Comparison of ENCODE assay signal across 28 mouse cellular contexts in genomic region chr2:73943735-73944134, GRCm38 (mm10). TPM values are rescaled to one million over a fixed set of nuclear protein-coding genes. Genes with fewer than 3 reads are reported as not detected.
DNase-seq lines count a peak whose midpoint lies in the region; ATAC-seq and TF ChIP-seq lines count a peak whose summit lies in the region.
"Had no signal": no experiment of that assay in that cellular context is flagged by ENCODE, and none has a peak within 500 bp of the region (broad histone marks: within the 10 kb centered on the region; RNA-seq: fewer than 3 reads in every experiment).

No protein-coding gene starts in this region.

- no peak for TF ChIP-seq CTCF in CH12.LX (conservative IDR thresholded peaks at IDR 0.05 in 1 of 2, IDR thresholded peaks at IDR 0.05 in 1 of 2; ENCODE audit: low read depth in 2 of 2, low read length in 2 of 2)
- TF ChIP-seq CTCF in intestine, postnatal 0 days (IDR thresholded peaks at IDR 0.05; ENCODE audit: low read depth): no peak
- TF ChIP-seq CTCF in lung, adult 2 months (IDR thresholded peaks at IDR 0.05; ENCODE audit: insufficient read depth, low read length): no peak

- ATAC-seq in midbrain, embryonic 11.5 days (ENCODE audit: low FRiP score): no peak
- ATAC-seq in midbrain, embryonic 16.5 days: no peak
- ATAC-seq in intestine, postnatal 0 days: no peak
- ATAC-seq: activated CD4-positive, CD25-positive, alpha-beta regulatory T cell, adult 4 months; forebrain, embryonic 14.5 days; forebrain, postnatal 0 days; hindbrain, postnatal 0 days; inflammation-experienced regulatory T-cells, adult 6 months; intestine, embryonic 16.5 days had no signal

- H3K9me3 ChIP-seq in midbrain, embryonic 11.5 days (ENCODE audit: control insufficient read depth, low read length): no peaks in the 10 kb centered on the region
- H3K9me3 ChIP-seq in midbrain, embryonic 16.5 days (replicated peaks; ENCODE audit: control insufficient read depth, low read length, poor library complexity, severe bottlenecking): no peaks in the 10 kb centered on the region
- H3K9me3 ChIP-seq in CH12.LX (replicated peaks; ENCODE audit: low read length): no peaks in the 10 kb centered on the region
- no peaks in the 10 kb centered on the region for H3K9me3 ChIP-seq in intestine, postnatal 0 days (ENCODE audit: control insufficient read depth)
- H3K9me3 ChIP-seq: embryonic facial prominence, embryonic 12.5 days; embryonic facial prominence, embryonic 15.5 days; heart, embryonic 13.5 days had no signal

- no peak for TF ChIP-seq RAD21 in CH12.LX (IDR thresholded peaks at IDR 0.05; ENCODE audit: low read depth, low read length)

- no peak overlapping the region for H3K27ac ChIP-seq in midbrain, embryonic 11.5 days (ENCODE audit: low read depth, low read length)
- no peak overlapping the region for H3K27ac ChIP-seq in midbrain, embryonic 16.5 days (ENCODE audit: low read length)
- H3K27ac ChIP-seq in CH12.LX (ENCODE audit: insufficient read depth, low read depth): no peak overlapping the region
- no peak overlapping the region for H3K27ac ChIP-seq in intestine, postnatal 0 days (ENCODE audit: low read depth, low read length)
- H3K27ac ChIP-seq: embryonic facial prominence, embryonic 12.5 days; embryonic facial prominence, embryonic 15.5 days; gastrocnemius, adult 2 months; heart, embryonic 13.5 days; hindbrain, embryonic 14.5 days; hindbrain, postnatal 0 days had no signal

- H3K9ac ChIP-seq in midbrain, embryonic 11.5 days (ENCODE audit: low read length): no peak overlapping the region
- no peak overlapping the region for H3K9ac ChIP-seq in midbrain, embryonic 16.5 days (ENCODE audit: low read depth, low read length)
- no peak overlapping the region for H3K9ac ChIP-seq in CH12.LX (ENCODE audit: insufficient read depth, low read depth)
- no peak overlapping the region for H3K9ac ChIP-seq in intestine, postnatal 0 days (ENCODE audit: low read depth, low read length)
- H3K9ac ChIP-seq: embryonic facial prominence, embryonic 12.5 days; embryonic facial prominence, embryonic 15.5 days; forebrain, postnatal 0 days; heart, embryonic 13.5 days; hindbrain, embryonic 14.5 days had no signal

- no peak for TF ChIP-seq POLR2A in CH12.LX (IDR thresholded peaks at IDR 0.05; ENCODE audit: low read depth, low read length)
- TF ChIP-seq POLR2A in lung, adult 2 months (IDR thresholded peaks at IDR 0.05; ENCODE audit: borderline replicate concordance, extremely low read depth, low read depth, low read length): no peak

- peak; percentile 51 for DNase-seq in midbrain, embryonic 11.5 days (ENCODE audit: low spot score, missing footprints)
- peak; percentile 9 for DNase-seq in 3134 (ENCODE audit: extremely low read depth, insufficient read length, low spot score)
- peak; percentile 26 for DNase-seq in CH12.LX (ENCODE audit: extremely low read depth)
- peak; percentile 81 for DNase-seq in R1 (ENCODE audit: low read depth, low spot score)
- DNase-seq in lung, adult 2 months: no peak
- DNase-seq in retina, postnatal 1 day: no peak
- DNase-seq: adrenal gland, postnatal 10 days; adrenal gland, postnatal 36 days; cerebellum, adult 18-20 months; cerebellum, adult 9-10 months; cerebellum, postnatal 14 days; forebrain, postnatal 0 days; gastrocnemius, adult 2 months; gastrocnemius, postnatal 14 days; heart, adult 18-20 months; heart, postnatal 14 days; heart, postnatal 4 days had no signal

- no peaks in the 10 kb centered on the region for H3K79me2 ChIP-seq in CH12.LX (replicated peaks; ENCODE audit: control insufficient read depth, extremely low read depth, insufficient read depth, poor library complexity, severe bottlenecking)

- no peak overlapping the region for H3K4me3 ChIP-seq in midbrain, embryonic 11.5 days (ENCODE audit: low read depth, low read length)
- no peak overlapping the region for H3K4me3 ChIP-seq in midbrain, embryonic 16.5 days (ENCODE audit: low read depth, low read length)
- H3K4me3 ChIP-seq in CH12.LX (replicated peaks in 1 of 3; ENCODE audit: low read depth in 2 of 3, low read length in 2 of 3, poor library complexity in 1 of 3): no peak overlapping the region
- no peak overlapping the region for H3K4me3 ChIP-seq in intestine, postnatal 0 days (ENCODE audit: low read depth, low read length)
- no peak overlapping the region for H3K4me3 ChIP-seq in lung, adult 2 months (replicated peaks; ENCODE audit: extremely low read depth, low read depth, low read length)
- H3K4me3 ChIP-seq: embryonic facial prominence, embryonic 12.5 days; embryonic facial prominence, embryonic 15.5 days; gastrocnemius, adult 2 months; heart, embryonic 13.5 days had no signal

- 90% methylated on average over 8 of the region's 8 CpGs for WGBS in midbrain, embryonic 11.5 days
- 92% methylated on average over 8 of the region's 8 CpGs for WGBS in midbrain, embryonic 16.5 days
- WGBS in intestine, postnatal 0 days: 93% methylated on average over 8 of the region's 8 CpGs
- 87% methylated on average over 8 of the region's 8 CpGs for whole genome bisulfite sequencing in lung, adult 2 months

- dilution Hi-C loops in CH12.LX (cut with MboI; ENCODE audit: extremely low pct_ligation_motif_present, extremely low pct_unique_long_range_greater_than_20kb, low sequenced_read_pairs): no loop called here

- no peaks in the 10 kb centered on the region for H3K36me3 ChIP-seq in midbrain, embryonic 11.5 days (ENCODE audit: control insufficient read depth, insufficient read depth, low read length)
- no peaks in the 10 kb centered on the region for H3K36me3 ChIP-seq in midbrain, embryonic 16.5 days (ENCODE audit: control insufficient read depth, insufficient read depth, low read length)
- no peaks in the 10 kb centered on the region for H3K36me3 ChIP-seq in CH12.LX (replicated peaks in 1 of 2; ENCODE audit: control insufficient read depth in 1 of 2, insufficient read depth in 1 of 2, low read length in 1 of 2)
- no peaks in the 10 kb centered on the region for H3K36me3 ChIP-seq in intestine, postnatal 0 days (ENCODE audit: control insufficient read depth, insufficient read depth)
- H3K36me3 ChIP-seq: embryonic facial prominence, embryonic 12.5 days; embryonic facial prominence, embryonic 15.5 days; heart, embryonic 13.5 days had no signal

- no peak overlapping the region for H3K4me2 ChIP-seq in midbrain, embryonic 11.5 days
- no peak overlapping the region for H3K4me2 ChIP-seq in midbrain, embryonic 16.5 days (ENCODE audit: low read length)
- no peak overlapping the region for H3K4me2 ChIP-seq in CH12.LX (ENCODE audit: insufficient read depth, low read depth, poor library complexity, severe bottlenecking)
- H3K4me2 ChIP-seq in intestine, postnatal 0 days (replicated peaks; ENCODE audit: low read depth): no peak overlapping the region
- H3K4me2 ChIP-seq: embryonic facial prominence, embryonic 12.5 days; embryonic facial prominence, embryonic 15.5 days; heart, embryonic 13.5 days; hindbrain, embryonic 14.5 days had no signal

- no peak for TF ChIP-seq EP300 in CH12.LX (IDR thresholded peaks at IDR 0.05; ENCODE audit: low read length)

- no peaks in the 10 kb centered on the region for H3K27me3 ChIP-seq in midbrain, embryonic 11.5 days (ENCODE audit: control insufficient read depth, insufficient read depth, low read length)
- H3K27me3 ChIP-seq in midbrain, embryonic 16.5 days (ENCODE audit: control insufficient read depth, insufficient read depth, low read depth, low read length): no peaks in the 10 kb centered on the region
- no peaks in the 10 kb centered on the region for H3K27me3 ChIP-seq in CH12.LX (replicated peaks)
- no peaks in the 10 kb centered on the region for H3K27me3 ChIP-seq in intestine, postnatal 0 days (replicated peaks; ENCODE audit: control insufficient read depth, insufficient read depth, low read length)
- H3K27me3 ChIP-seq: embryonic facial prominence, embryonic 15.5 days had no signal

- in situ Hi-C loops in CH12.LX (cut with MboI; ENCODE audit: low pct_ligation_motif_present, low pct_unique_long_range_greater_than_20kb, low sequenced_read_pairs): no loop called here

- no peaks in the 10 kb centered on the region for H3K4me1 ChIP-seq in midbrain, embryonic 11.5 days (ENCODE audit: control insufficient read depth, insufficient read depth, low read length)
- H3K4me1 ChIP-seq in midbrain, embryonic 16.5 days (ENCODE audit: control insufficient read depth, insufficient read depth, low read length): no peaks in the 10 kb centered on the region
- H3K4me1 ChIP-seq in CH12.LX (ENCODE audit: control insufficient read depth in 1 of 2, insufficient read depth in 2 of 2): peaks cover 0 to 25% of the 10 kb centered on the region in 2 experiments; a peak in 3 of 4 replicates
- no peaks in the 10 kb centered on the region for H3K4me1 ChIP-seq in intestine, postnatal 0 days (replicated peaks; ENCODE audit: control insufficient read depth, insufficient read depth, low read length)
- H3K4me1 ChIP-seq in lung, adult 2 months (ENCODE audit: control insufficient read depth, insufficient read depth, low read length): no peaks in the 10 kb centered on the region
- H3K4me1 ChIP-seq: embryonic facial prominence, embryonic 12.5 days; embryonic facial prominence, embryonic 15.5 days; heart, embryonic 13.5 days had no signal

TF ChIP-seq in CH12.LX, 34 proteins besides CTCF, POLR2A, EP300 and RAD21 (continues in another document):
- TF ChIP-seq NRF1 (IDR thresholded peaks at IDR 0.05; ENCODE audit: low read depth, low read length) (no peak), USF2 (conservative IDR thresholded peaks at IDR 0.05; ENCODE audit: low read depth, low read length) (no peak), PAX5 (IDR thresholded peaks at IDR 0.05; ENCODE audit: low read length) (no peak), BHLHE40 (IDR thresholded peaks at IDR 0.05; ENCODE audit: low read depth, low read length) (no peak), MAFK (IDR thresholded peaks at IDR 0.05; ENCODE audit: insufficient replicate concordance, low read length) (no peak), ZNF384 (IDR thresholded peaks at IDR 0.05; ENCODE audit: low read depth, low read length) (no peak)

RNA-seq across cellular contexts. Expression of gene Atp5g3, which starts 32.6 kb away (rescaled TPM):
- 831 and 886 TPM in 2 replicates for polyA plus RNA-seq in midbrain, embryonic 11.5 days (2014; fragmentation: Nextera tagmentation; extraction: Ambion mirVana)
- 1,014 and 1,037 TPM in 2 replicates for polyA plus RNA-seq in midbrain, embryonic 16.5 days (2015; fragmentation: Nextera tagmentation; extraction: Ambion mirVana)
- total RNA-seq in CH12.LX (2012; rRNA removed): 316 and 401 TPM in 2 replicates
- total RNA-seq in CH12.LX (2014; rRNA removed): 427 and 444 TPM in 2 replicates
- polyA plus RNA-seq in CH12.LX (2012; ENCODE audit: insufficient read length, low read depth): 453 and 504 TPM in 2 replicates
- polyA plus RNA-seq in intestine, postnatal 0 days (2015; fragmentation: Nextera tagmentation; extraction: Ambion mirVana): 2,687 and 2,714 TPM in 2 replicates
- 227 and 232 TPM in 2 replicates for polyA plus RNA-seq in lung, adult 2 months (2012; rRNA removed)

RNA-seq across cellular contexts. Expression of gene Atf2, which starts 51.3 kb away (rescaled TPM):
- 83.3 and 106 TPM in 2 replicates for polyA plus RNA-seq in midbrain, embryonic 11.5 days (2014; fragmentation: Nextera tagmentation; extraction: Ambion mirVana)
- 124 and 130 TPM in 2 replicates for polyA plus RNA-seq in midbrain, embryonic 16.5 days (2015; fragmentation: Nextera tagmentation; extraction: Ambion mirVana)
- 15.4 and 15.9 TPM in 2 replicates for total RNA-seq in CH12.LX (2012; rRNA removed)
- total RNA-seq in CH12.LX (2014; rRNA removed): 24.9 and 25.8 TPM in 2 replicates
- 32.0 and 40.9 TPM in 2 replicates for polyA plus RNA-seq in CH12.LX (2012; ENCODE audit: insufficient read length, low read depth)
- polyA plus RNA-seq in intestine, postnatal 0 days (2015; fragmentation: Nextera tagmentation; extraction: Ambion mirVana): 24.2 and 25.7 TPM in 2 replicates
- polyA plus RNA-seq in lung, adult 2 months (2012; rRNA removed): 10.3 and 11.9 TPM in 2 replicates

Comparison
In these comparisons a context has a peak if more than half of its experiments do, and no peak if none do; other contexts are left out.
1. DNase-seq: peak in midbrain, embryonic 11.5 days (single experiment), 3134 (single experiment), CH12.LX (single experiment) and R1 (single experiment); none in lung, adult 2 months (single experiment) and retina, postnatal 1 day (single experiment).